Mouse (Mus musculus) cerebellum, adult 2 months (tissue): ENCODE data around the gene Irf2. TPM values are rescaled to one million over a fixed set of nuclear protein-coding genes. Genes with fewer than 3 reads are reported as not detected.

Experiments
- DNase-seq, 2 experiments: peaks; one replicate each; pipeline ENCODE4 v3.0.0; 2021
- H3K27ac ChIP-seq: fragments of 200-500 bp; 2 replicates; pipeline ENCODE4 v1.5.1; 2012; ENCODE audit warnings: low read length, control low read depth, inconsistent platforms; ENCODE audit not compliant: insufficient read depth
- H3K27me3 ChIP-seq: fragments of 200-500 bp; 2 replicates; pipeline ENCODE4 v1.6.1; 2012; ENCODE audit warnings: inconsistent platforms, mild to moderate bottlenecking, low read length, moderate library complexity; ENCODE audit not compliant: control insufficient read depth, insufficient read depth
- H3K4me1 ChIP-seq: fragments of 200-500 bp; 2 replicates; pipeline ENCODE4 v1.6.1; 2011; ENCODE audit warnings: low read length; ENCODE audit not compliant: control insufficient read depth, insufficient read depth
- H3K4me3 ChIP-seq: fragments of 200-500 bp; replicated peaks from 2 replicates; pipeline ENCODE3; 2011; ENCODE audit warnings: mild to moderate bottlenecking, low read depth, low read length, control low read depth; ENCODE audit not compliant: insufficient read depth
- CTCF ChIP-seq: fragments of 200-500 bp; IDR thresholded peaks from 2 replicates; pipeline ENCODE4 v1.5.1; 2011; ENCODE audit warnings: low read depth, mild to moderate bottlenecking, control low read depth, low read length, moderate library complexity, borderline replicate concordance; ENCODE audit not compliant: insufficient read depth
- POLR2A ChIP-seq: fragments of 200-500 bp; IDR thresholded peaks from 2 replicates; pipeline ENCODE4 v1.6.1; 2011; ENCODE audit warnings: low read length, control low read depth, borderline replicate concordance; ENCODE audit not compliant: insufficient read depth
- WGBS: fragments of 180-500 bp; shearing (Covaris S2); methylation state at CpG from one replicate; pipeline ENCODE4 v1.1.7; 2018; 5-methylcytosine and 5-hydroxymethylcytosine counted together
- polyA plus RNA-seq: library from polyadenylated mRNA; depleted of rRNA; stranded (reverse); fragments of >200 nt; gene quantifications from 2 replicates; pipeline ENCODE4 v1.2.3, GENCODE M21; 2012

Irf2 gene
- polyA plus RNA-seq, 1 experiment = 19.0 TPM

DNA sequence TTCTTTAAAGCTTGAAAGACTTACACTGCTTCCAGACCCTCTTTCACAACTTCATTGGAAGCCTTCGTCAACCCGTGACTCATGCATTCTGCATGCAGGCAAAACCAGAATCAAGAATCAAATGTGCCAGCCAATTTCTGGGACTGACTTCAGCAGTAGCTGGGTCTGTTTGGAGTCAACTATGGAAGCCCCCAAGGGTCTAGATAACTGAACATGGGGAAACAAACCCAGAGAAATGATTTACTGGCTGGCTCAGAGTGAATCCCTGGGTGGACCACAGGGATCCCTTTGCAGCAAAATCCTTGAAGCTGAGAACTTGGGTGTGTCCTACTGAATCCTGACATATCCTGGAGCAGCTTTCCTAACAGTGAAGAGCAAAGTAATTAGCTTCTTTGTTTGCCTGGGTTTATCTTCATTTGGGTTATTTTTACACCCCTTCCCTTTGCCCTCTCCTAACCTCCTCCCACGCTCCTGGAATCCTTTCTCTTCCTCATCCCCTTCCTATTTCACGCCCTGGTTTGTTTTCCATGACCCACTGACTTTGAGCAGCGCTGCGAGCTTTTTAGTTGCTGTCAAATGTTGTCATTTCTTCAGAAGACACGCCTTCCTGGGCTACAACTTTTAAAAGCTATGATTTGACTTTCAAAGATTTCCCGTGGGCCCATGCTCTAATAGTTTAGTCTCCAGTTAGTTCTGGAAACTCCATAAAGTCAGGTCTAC, 129.0 kb downstream of the Irf2 start:
- TF ChIP-seq CTCF (no peak), POLR2A (no peak)
- Histone ChIP-seq H3K27me3 (no peaks in the 10 kb centered on the region), H3K4me3 (no peak overlapping the region), H3K4me1 (no peaks in the 10 kb centered on the region), H3K27ac (no peak overlapping the region)
- 55% methylated on average over 8 of the region's 8 CpGs for WGBS
- DNase-seq = no peak

GRCm38 (mm10) chr8:46869521-46869925, 130.0 kb downstream of the Irf2 start:
- Histone ChIP-seq H3K27ac (no peak overlapping the region), H3K4me3 (no peak overlapping the region), H3K27me3 (no peaks in the 10 kb centered on the region), H3K4me1 (no peaks in the 10 kb centered on the region)
- 81% methylated on average over 6 of the region's 6 CpGs for WGBS
- DNase-seq = no peak
- TF ChIP-seq CTCF (no peak), POLR2A (no peak)

GRCm38 (mm10) chr8:46871086-46871485, 131.6 kb downstream of the Irf2 start:
- no peak for TF ChIP-seq CTCF
- no peak for TF ChIP-seq POLR2A
- Histone ChIP-seq H3K27me3 (no peaks in the 10 kb centered on the region), H3K4me3 (no peak overlapping the region), H3K27ac (no peak overlapping the region), H3K4me1 (no peaks in the 10 kb centered on the region)
- no peak for DNase-seq
- 93% methylated on average over 4 of the region's 4 CpGs for WGBS

DNA sequence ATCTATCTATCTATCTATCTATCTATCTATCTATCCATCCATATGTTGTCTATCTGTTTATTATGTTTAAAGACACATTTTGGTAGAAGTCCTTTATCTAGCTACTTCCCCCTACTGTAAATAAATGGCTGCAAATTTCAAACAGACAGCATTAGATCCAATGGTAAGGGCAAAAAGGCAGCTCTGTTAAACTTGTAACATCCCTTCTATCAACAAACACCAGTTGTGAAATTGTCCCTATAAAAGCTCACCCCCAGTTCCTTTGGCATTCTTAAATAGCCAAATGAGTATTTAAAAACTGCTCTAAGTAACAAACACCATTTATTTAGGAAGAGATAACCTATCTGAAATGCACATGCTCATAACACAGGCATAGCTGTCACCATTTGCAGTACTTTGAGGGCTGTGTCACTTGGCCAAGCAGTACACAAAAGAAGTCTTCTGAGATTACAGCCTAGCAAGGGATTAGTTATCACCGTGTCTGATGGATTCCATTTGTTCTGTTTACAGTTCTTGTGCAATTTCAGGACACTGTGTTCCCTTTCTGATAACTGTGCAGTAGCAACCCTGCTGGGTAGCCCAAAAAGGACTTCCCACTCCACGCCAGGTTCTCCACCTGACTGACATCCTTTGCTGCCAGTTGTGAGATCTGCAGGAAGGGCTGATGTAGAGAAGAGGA, 136.2 kb downstream of the Irf2 start:
- Histone ChIP-seq H3K4me1 (no peaks in the 10 kb centered on the region), H3K27me3 (no peaks in the 10 kb centered on the region), H3K27ac (no peak overlapping the region), H3K4me3 (no peak overlapping the region)
- TF ChIP-seq CTCF = no peak
- no peak for TF ChIP-seq POLR2A
- WGBS = 45% methylated on average over 2 of the region's 2 CpGs
- DNase-seq = no peak

GRCm38 (mm10) chr8:46881348-46881747, 141.8 kb downstream of the Irf2 start:
- Histone ChIP-seq H3K4me1 (no peaks in the 10 kb centered on the region), H3K27me3 (no peaks in the 10 kb centered on the region), H3K4me3 (no peak overlapping the region), H3K27ac (no peak overlapping the region)
- no peak for DNase-seq
- no peak for TF ChIP-seq POLR2A
- TF ChIP-seq CTCF = no peak
- WGBS = 69% methylated on average over 6 of the region's 6 CpGs

DNA sequence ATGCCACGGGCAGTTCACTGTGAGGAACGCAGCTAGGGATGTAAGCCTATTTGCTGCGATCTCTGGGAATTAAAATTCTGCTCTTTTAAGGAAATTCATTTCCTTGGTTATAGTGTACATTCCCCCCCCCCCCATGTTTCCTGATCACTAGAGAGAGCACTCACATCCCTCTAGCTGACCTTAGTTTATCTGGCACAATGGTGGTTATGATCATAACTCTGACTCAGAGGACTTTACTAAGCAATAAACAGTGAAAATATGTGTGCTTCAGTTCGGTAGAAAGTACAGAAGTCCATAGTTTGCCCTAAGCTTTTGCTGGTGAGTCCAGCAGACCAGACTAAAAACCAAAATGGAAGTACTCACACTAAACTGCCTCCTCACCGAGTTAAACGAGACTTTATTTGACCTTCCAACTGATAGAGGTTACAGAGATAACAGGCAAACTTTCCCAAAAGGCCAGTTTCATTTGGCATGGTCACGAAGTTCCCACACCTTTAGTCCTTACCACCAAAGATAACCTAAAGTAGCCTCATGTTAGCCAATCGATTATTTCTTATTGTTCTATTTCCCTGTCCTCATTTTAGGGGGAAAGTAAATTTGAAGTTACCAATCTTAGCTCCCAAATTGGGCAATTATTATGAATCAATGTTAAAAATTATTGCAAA, 142.4 kb downstream of the Irf2 start:
- no peaks in the 10 kb centered on the region for H3K27me3 ChIP-seq
- no peak overlapping the region for H3K27ac ChIP-seq
- no peaks in the 10 kb centered on the region for H3K4me1 ChIP-seq
- H3K4me3 ChIP-seq = no peak overlapping the region
- TF ChIP-seq CTCF = no peak
- no peak for TF ChIP-seq POLR2A
- 85% methylated on average over 8 of the region's 8 CpGs for WGBS
- no peak for DNase-seq

DNA sequence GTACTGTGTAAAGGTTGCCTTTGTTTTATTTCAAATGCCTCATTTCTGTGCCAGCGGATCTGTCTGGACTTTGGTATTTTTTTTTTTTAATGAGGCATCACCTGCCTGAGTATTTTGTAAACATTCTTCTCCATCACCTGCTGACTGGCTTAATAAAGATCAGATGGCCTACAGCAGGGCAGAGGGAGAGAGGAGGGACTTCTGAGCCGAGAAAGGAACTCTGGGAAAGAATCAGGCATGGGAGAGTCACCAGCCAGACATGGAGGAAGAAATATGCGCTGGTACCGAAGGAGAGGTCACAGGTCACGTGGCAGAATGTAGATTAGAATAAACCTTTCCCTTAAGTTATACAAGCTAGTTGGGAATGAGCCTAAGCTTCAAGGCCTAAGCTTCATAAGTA, 143.2 kb downstream of the Irf2 start:
- TF ChIP-seq POLR2A (no peak), CTCF (no peak)
- Histone ChIP-seq H3K27me3 (no peaks in the 10 kb centered on the region), H3K4me1 (no peaks in the 10 kb centered on the region), H3K4me3 (no peak overlapping the region), H3K27ac (no peak overlapping the region)
- 64% methylated on average over 5 of the region's 5 CpGs for WGBS
- DNase-seq = no peak

- H3K27ac ChIP-seq = no peak overlapping the region
- TF ChIP-seq CTCF (no peak), POLR2A (no peak)
- H3K4me1 ChIP-seq = no peaks in the 10 kb centered on the region
- H3K27me3 ChIP-seq = no peaks in the 10 kb centered on the region
- DNase-seq = no peak
- H3K4me3 ChIP-seq = no peak overlapping the region
- 87% methylated on average over 9 of the region's 9 CpGs for WGBS
These were observed 143.9 kb downstream of the Irf2 start for GRCm38 (mm10) chr8:46883232-46884000.
